Mouse (Mus musculus): Measurements from ENCODE around the gene Tmed1.
A peak's percentile ranks its signal among the peaks of the same experiment; 100 is the strongest.
"Not testable (repeated sequence)": the region's sequence is repeated elsewhere in the genome, so short reads cannot be mapped to it uniquely, and the experiment has no call there.

Tmed1 gene

DNA sequence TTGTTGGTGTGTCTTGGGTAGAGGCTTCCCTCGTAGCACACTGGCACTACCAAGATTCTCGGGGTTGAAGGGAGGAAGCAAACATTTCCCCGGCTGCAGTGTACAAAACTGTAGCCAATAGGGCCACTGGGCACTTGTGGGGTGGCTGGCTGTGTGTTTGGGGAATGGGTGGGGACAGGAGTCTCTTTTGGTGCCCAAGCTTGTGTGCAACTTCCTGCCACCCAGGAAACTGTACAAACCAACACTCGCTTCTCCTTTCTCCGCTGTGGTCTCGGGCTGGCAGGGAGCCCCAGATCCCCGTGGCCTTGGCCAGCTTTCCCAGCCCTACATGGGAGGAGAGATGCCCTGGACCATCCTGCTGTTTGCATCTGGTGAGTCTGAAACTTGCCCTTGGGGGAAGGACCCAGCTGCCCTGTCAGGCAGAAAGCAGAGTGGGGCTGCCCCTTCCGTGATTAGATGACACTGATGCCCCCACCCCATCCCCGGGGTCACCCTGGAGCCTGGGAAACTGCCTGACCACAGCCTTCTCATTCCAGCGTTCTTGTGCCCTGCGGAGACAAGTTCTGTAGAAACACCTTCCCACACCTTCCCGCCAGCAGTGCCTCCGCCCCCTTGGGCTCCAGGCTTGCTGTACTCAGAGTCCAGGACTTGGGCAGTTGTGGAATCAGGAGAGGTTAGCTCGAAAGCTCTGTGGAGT is 16.0 kb upstream of the Tmed1 start, which contains the start of gene AB124611:
Gene AB124611 (plus strand): TSS at position 240 of the 697 bp plus-strand sequence.
- DNase-seq (ENCODE audit: low spot score) = peak; percentile 41

DNA sequence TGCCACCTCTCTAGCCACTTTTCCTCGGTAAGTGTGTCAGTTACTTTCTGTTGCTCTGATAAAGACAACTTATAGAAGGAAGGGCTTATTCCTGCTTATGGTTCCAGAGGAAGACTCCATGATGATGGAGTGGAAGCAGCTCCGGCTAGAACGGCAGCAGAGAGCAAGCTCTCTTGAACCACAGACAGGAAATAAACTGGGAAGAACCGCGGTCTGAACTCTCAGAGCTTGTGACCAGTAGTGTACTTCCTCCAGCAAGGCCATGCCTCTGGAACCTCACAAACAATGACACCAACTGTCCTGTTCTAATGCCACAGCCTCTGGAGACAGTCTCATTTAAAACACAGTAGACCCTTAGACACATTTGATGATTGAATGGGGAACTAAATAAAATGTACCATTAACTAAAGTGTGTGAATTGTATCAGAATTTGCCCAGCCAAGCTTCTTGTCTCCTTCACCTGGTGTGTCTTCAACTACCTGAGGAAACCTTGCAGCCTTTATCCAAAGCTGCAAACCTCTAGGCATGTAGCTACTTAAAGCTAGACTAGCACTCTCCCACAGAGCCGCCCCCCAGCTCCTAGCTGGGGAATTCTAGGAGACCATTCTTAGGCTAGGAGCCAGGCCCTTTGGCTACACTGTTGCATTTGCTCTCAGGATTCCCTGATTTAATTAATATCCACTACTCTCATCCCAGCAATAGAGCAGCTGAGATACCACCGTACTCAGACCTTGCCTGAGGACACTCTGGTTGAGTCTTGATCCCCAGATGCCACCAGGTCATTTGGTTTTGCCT is 15.3 kb upstream of the Tmed1 start:
- DNase-seq (ENCODE audit: low spot score) = no peak

DNA sequence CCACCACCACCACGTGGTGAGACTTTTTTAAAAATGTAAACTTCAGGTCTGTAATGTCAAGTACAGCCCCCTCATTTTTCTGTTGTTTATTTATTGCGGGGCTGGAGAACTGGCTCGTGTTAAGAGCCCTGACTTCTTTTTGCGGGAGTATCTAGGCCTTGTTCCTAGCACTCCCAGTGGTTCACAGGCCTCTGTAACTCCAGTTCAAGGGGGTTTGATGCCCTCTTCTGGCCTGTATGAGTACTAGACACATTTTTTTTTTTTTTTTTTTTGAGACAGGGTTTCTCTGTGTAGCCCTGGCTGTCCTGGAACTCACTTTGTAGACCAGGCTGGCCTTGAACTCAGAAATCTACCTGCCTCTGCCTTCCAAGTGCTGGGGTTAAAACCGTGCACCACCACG is 8.6 kb upstream of the Tmed1 start:
- DNase-seq (ENCODE audit: low spot score) = not testable (repeated sequence)

DNA sequence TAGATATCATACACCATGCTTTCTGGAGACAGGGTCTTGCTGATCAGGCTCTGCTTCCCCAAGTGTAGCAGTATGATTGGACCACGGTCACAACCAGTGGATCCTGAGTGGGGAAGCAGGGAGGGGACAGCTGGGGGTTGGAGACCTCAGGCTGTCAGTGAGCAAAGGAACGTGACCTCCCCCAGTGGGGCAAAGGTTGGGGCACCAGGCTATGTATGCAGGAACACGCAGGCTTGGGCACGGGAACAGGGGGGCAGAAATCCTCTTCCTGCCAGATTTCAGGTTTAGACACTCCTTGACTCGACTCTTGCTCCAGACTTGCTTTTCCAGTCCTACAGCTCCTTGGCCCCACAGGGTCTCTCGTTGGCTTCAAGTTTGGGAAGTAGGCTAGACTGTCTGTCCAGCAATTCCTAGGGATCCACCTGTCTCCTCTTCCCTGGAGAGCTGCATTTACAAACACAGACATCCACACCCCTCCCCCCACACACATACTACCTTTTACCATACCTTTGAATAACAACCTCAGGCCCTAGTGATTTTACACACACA is 8.0 kb upstream of the Tmed1 start:
- no peak for DNase-seq (ENCODE audit: low spot score)

DNA sequence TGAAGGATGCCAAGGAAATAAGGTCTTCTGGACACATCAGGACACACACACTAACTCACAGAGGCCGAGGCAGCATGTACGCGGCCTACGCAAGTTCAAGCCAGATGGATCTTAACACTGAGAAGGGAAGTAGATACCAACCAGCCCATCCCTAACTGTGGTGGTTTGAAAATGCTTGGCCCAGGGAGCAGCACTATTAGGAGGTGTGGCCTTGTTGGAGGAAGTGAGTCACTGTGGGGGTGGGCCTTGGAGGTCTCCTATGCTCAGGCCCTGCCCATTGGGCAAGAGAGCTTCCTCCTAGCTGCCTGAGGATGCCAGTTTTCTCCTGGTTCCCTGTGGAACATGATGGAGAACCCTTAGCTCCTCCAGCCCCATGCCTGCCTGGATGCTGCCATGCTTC is 3.4 kb upstream of the Tmed1 start:
- DNase-seq (ENCODE audit: low spot score) = no peak

DNA sequence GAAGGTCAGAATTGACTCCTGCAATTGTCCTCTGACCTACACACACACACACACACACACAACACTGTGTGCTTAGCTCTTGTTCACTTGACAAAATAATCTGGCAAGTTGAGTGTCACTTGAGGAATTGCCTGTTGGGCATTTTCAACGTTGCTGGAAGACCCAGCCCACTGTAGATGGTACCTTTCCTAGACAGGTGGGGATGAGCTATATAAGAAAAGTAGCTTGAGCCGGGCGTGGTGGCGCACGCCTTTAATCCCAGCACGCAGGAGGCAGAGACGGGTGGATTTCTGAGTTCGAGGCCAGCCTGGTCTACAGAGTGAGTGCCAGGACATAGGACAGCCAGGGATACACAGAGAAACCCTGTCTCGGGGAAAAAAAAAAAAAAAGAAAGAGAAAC is 1.0 kb upstream of the Tmed1 start:
- no peak for DNase-seq (ENCODE audit: low spot score)

DNA sequence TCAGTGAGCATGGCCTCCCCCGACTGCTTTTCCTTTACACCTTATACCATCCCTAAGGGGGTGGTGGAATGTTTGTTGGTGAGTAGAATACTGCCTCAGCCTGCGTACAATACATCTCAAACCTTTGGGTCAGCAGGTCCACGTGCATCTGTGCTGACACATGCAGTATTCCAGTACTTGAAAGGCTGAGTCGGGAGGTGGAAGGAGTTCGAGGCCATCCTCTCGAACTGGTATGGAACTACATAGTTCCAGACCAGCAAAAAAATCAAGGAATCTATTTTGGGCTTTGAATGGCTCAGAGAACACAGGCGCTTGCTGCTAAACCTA is 600 bp upstream of the Tmed1 start:
- DNase-seq (ENCODE audit: low spot score) = no peak

DNA sequence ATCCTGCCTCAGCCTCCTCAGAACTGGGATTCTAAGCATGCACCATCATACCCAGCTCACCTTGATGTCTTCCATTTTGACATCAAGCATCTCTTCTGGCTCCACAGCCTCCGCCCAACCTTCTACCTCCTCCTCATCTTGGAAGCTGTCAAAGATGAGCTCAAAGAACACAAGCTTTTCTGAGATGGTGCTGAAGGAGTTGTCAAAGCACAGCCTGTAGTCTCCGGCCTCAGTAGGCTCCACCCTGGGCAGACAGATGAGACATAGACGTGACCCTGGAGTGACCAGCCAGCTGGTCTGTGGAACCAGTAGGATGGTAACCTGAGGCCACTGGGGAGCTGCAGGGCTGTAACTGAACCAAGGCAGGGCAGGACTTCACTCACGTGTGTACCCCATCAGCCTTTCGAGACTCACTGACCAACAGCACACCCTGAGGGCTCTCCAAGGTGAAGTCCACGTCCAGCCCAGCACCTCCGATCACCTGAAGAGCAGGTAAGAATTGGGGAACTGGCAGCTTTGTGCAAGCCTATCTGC is 1.1 kb downstream of the Tmed1 start:
- DNase-seq (ENCODE audit: low spot score) = no peak

DNA sequence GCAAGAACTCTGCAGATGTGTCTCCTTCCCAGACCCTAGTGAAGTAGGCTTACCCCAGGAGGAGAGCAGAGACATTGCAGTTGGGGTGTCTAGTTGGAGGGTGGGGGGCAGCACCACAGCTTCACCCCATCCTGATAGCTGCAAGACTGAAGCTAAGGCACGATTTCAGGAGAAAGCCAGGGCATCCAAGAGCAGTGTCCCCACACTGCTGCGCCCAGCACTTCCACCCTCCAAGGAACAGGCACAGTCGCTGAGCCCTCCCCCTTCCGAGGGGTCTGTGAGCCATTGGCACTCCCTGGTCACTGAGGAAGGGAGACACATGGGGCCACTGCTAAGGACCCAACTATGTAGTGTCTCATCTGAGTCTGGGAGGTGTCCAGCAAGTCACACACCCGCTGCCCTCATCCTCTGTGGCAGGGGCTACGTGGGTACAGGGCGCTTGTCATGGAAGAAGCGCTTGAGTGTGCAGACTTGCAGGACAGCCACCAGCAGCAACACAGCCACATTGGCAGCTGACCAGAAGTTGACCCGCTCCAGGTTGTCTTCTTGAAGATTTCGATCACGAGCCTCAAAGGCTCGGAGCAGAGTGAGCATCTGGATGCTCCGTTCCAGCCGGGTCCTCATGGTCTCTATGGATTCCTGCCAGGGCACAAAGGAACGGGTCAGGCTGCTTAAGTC is 2.2 kb downstream of the Tmed1 start:
- DNase-seq (ENCODE audit: low spot score) = no peak

DNA sequence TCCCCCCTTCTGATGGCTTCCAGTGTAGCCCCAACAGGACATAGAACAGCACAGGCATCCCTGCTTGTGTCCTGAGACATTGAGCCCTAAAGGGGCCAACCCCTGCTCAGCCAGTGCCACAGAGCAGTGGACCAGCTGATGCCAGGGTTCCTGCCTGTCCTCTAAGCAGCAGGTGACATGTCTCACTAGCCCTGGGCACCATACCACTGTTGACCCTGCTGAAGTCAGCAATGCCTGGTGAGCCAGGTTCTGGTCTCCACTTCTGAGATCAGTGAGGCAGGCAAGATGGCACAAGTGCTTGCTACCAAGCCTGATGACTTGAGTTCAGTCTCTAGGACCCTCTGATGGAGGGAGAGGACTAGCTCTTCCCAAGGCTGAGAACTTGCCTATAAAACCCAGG is 4.3 kb downstream of the Tmed1 start:
- DNase-seq (ENCODE audit: low spot score) = no peak

DNA sequence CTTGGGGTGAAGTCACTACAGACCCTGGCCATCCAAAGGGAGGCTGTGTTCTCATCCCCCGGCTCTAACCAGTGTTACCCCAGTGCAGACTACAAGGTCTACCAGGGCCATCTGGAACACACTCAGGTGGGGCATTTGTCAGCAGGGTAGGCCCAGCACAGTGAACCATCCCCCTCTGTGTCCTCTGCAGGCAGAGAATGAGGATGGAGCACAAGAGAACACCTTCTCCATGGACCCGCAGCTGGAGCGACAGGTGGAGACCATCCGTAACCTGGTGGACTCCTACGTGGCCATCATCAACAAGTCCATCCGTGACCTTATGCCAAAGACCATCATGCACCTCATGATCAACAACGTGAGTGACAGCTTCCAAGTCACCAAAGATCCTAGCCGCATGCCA is 6.7 kb downstream of the Tmed1 start:
- no peak for DNase-seq (ENCODE audit: low spot score)

DNA sequence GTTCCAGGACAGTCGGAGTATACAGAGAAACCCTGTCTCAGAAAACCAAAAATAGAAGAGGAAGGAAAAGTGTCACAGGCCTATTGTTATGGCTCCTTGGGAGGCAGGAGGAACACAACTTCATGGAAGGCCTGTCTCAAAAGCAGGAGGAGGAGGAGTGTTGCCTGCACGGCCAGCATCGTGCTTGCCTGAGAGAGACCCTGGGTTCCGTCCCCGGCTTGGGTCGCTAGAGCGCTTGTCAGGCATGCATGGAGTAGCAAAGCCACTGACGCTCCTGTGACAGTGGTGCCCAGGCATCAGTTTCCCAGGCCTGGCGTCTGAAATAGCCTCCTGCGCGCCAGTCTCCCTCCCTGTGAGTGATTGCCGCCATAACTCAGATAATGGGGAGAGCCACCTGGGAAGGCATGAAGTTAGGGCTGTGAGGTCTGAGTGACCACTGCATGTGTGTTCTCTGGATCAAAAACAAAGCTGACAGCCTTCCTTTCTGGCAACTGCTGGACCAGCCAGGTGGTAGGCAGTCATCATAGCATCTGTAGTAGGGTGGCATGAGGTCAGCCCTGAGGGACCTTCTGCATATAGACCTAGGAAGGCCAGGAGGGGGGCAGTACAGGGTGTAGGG is 11.7 kb downstream of the Tmed1 start:
- no peak for DNase-seq (ENCODE audit: low spot score)

DNA sequence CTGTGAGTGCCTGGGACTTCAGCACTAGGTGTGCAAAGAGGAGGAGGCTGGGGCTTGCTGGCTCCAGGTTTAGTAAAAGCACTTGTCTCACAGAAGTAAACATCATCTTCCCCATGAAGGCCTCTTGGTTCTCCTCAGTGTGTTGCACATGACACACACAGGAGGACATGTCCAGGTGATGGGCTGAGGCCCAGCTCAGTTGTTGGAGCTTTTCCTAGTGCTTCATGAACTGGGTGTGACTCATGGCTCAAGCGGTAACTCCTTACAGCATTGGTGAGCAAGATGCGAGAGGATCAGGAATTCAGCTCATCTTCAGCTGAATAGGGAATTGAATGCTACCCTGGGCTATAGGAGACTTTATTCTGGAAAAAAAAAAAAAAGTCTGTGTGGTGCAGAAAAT is 12.4 kb downstream of the Tmed1 start:
- no peak for DNase-seq (ENCODE audit: low spot score)

DNA sequence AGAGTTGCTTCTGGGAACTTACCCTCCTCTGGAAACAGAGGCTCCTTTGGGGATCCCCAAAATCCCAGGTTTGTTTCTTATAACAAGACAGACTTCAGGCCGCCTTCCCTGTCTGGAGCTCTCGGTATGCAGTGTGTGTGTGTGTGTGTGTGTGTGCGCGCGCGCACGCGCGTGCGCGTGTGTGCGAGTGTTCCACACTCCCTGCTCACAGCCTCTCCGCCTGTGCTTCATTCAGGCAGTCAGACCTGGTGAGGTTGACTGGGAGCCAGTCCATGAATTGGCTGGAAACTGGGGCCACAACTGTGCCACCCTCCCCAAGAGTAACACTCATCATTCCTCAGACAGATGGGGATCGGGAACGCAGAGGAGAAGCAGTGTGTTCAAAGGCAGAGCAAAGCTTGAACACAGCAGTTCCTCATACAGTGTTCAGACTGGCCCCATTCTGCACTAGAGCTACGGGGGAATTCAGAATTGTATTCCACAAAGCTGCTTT is 13.0 kb downstream of the Tmed1 start:
- no peak for DNase-seq (ENCODE audit: low spot score)

DNA sequence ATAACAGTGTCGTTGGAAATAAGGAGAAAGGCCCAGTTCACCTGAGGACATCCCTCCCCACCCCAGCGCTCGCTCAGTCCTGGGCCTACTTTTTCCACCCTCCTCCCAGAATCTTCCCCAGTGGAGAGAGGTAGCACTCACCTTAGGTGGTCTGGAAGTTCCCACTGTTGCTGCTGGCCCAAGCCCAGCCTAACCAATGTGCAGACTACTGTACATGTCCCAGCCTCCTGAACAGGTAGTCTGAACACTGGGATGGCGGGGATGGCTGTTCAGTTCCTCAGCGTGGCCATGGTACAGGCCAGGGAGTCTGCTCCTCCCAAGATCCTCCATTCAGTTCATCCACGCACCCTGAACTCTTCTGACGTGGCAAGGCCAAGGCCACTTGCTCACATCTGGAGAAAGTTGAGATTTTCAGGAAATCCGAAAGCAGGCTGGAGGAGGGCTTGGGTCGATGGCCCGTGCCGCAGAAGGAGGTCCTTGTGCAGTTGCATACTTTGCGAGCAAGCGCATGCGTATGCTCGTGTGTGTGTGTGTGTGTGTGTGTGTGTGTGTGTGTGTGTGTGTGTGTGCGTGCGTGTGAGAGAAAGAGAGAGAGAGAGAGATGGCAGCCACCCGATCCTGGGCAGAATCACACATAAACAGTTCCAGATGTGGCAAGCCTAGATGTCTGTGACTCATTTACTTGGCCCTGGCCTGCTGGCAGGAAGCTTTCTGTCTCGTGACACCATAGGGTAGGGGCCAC is 13.6 kb downstream of the Tmed1 start:
- peak; percentile 39 for DNase-seq (ENCODE audit: low spot score)

DNA sequence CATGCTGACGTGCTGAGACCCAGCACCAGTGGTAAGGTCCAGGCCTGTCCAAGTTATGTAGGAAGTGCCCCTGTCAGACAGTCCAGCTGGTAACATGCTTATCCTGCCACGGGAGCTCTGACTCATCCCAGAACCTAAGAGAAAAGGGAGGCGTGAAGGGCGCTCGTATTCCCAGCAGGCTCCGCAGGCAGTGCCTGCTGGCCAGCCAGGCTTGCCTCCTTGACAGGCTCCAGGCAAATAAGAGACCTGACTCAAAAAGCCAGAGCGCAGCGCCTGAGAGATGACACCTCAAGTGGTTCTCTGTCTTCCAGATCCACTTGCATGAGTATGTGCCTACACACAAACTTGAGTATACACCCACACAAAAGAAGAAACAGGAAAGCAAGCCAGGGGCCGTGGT is 15.3 kb downstream of the Tmed1 start:
- no peak for DNase-seq (ENCODE audit: low spot score)

DNA sequence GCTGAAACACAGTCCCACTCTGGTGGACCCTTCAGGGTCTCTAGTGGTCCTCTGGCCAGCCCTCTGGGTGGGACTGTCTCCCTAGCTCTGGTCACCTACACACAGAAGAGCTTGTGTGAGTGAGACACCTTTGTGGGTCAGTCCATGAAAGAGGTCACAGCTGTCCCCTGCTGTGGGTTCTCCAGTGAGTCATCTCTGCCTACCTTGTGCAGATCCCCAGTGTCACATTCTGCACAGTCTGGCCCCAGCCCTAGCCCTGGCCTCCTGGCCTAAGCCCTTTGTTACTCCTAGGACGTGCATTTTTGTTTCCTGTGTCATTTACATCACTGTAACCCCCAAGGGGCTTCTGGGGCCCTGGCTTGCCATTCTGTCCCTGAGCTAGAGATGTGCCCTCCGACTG is 16.1 kb downstream of the Tmed1 start:
- no peak for DNase-seq (ENCODE audit: low spot score)

DNA sequence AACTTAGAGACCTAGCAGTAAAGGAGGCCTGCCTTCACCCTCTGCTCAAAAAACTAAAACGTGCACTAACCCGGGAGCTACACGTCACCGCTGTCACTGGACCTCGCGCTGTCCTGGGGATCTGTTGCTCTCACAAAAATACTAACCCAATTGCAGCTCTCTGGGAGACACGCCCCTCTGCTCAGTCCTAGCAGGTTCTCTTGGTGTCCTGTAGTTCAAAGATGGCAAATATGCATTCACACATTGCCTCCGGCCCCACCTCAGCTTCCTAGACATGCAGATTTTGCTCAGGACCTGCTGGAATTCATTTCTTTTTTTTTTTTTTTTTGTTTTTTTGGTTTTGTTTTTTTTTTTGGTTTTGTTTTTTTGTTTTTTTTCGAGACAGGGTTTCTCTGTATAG is 19.4 kb downstream of the Tmed1 start:
- DNase-seq (ENCODE audit: low spot score) = no peak

DNA sequence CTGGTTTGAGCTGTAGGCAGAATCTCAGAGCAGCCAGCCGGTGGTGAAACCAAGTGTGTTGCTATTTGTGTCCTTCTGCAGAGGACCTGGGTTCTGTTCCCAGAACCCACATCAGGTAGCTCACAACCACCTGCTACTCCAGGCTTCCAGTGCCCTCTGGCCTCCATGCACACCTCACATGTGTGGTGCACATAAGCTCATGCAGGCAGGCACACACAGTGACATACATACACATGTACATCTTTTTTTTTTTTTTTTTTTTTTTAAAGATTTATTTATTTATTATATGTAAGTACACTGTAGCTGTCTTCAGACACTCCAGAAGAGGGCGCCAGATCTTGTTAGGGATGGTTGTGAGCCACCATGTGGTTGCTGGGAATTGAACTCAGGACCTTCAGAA is 21.8 kb downstream of the Tmed1 start:
- DNase-seq (ENCODE audit: low spot score) = not testable (repeated sequence)

DNA sequence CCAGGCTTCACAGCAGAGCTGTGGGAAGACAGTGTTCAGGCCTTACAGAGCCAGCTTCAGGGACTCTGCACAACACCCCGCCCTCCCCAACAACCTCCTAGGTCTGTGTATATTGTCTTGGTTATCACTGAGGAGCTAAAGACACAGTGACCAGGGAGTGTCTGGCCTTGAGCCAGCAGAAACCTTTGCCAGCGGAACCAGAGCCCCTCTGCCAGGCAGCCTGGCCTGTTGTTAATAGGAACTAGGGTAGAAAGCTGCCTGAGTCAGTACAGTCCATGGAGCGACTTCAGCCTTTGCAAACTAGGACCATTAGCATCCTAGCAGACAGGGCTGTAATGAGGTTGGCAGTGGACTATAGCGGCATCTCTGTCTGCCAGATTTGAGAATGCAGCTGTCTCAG is 26.0 kb downstream of the Tmed1 start:
- peak; percentile 71 for DNase-seq (ENCODE audit: low spot score)

DNA sequence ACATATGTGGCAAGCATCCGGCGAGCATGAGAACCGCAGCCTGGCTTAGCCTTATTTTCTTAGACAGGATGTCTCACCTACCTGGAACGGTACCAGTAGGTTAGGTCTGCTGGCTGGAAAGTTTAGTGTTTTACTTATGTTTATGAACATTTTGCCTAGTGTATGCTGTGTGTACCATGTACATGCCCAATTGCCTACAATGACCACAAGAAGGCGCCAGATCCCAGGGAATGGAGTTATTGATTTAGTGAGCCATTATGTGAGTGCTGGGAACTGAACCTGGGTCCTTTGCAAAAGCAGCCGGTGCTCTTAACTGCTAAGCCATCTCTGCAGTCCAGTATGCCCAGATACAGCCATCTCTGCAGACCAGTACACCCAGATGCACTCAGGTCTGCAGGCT is 32.3 kb downstream of the Tmed1 start:
- no peak for DNase-seq (ENCODE audit: low spot score)

Data from ovary, postnatal 36 days (tissue).